Mouse (Mus musculus) B cell, adult 2 months (primary cell): Measurements from ENCODE around the gene Plekhg5.

Experiments
- DNase-seq, 2 experiments: peaks; one replicate each; pipeline ENCODE4 v3.0.0; 2022

The Plekhg5 gene

DNA sequence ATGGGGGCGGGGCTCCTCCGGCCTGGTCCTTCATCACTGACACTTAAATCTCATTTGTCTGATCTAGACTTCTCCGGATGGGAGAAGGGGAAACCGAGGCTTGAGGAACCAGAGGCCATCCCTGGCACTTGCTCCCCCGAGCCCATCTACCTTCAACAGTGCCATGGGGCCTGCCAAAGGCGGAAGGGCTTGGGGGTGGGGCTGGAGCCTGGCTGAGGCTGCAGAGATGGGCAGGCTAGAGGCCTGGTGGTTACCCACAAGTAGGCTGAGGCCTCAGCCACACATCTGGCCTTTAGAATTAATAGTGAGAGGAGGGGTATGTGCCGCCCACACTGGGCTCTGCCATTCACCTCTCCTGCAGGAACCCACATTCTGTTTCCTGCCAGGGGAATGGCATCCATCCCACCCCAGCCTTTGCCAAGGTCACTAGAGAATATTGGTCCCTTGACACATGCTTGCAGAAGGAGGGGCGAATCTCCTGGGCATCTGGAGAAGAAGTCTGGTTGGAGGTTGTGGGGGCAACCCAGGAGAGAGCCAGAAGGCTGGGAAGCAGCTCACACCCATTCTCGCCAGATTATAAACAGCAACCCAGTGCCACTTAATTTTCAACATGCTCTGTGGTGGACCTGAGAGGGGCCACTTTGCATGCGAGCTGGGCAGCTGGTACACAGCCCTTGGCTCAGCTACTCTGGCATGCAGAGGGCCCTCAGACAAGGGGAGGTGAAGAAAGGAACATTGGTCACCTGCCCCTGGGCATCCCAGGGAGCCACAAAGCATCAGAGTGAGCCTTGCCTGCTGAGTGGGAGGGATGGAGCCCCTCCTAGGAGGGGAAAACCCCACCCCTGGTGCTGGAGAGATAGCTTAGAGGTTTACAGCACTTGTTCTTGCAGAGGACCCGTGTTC lies 1.6 kb upstream of the Plekhg5 start:
- no peak for DNase-seq

DNA sequence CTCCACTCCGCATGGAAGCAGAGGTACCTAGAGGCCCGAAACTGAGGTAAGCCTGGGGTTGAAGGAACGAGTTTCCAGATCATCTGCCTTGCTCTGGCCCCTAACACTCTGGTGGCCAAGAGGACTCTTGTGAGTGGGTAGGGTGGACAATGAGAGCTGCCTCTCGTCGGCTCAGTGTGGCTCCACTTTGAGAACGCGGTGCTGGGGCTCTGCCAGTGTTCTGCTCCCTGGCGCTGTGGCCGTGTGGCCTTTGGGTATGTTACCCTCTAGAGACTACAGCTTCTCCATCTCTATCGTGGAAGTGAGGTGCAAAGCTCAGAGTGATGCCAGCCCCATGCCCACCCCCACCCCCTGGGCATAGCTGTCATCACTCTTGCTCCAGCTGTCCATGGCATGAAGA lies 357 bp downstream of the Plekhg5 start:
- no peak for DNase-seq

DNA sequence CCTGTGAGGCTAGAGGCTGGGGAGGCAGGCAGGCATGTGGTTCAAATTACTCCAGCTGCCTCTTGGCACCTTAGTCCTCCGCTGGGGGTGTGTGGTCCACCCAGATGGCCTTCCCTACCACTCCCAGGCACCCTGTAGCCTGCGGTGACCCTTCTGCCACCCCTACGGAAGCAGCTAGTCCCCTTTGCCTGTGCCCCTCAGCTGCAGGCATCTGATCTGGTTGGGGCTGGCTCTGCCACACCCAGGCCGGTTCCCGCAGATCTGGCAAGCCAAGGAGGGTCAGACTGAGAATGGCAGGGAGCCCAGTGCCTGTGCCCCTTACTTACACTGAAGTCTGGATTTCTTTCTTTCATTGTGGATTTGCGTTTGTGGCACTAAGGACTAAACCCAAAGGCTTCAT lies 1.4 kb downstream of the Plekhg5 start:
- DNase-seq: no peak

DNA sequence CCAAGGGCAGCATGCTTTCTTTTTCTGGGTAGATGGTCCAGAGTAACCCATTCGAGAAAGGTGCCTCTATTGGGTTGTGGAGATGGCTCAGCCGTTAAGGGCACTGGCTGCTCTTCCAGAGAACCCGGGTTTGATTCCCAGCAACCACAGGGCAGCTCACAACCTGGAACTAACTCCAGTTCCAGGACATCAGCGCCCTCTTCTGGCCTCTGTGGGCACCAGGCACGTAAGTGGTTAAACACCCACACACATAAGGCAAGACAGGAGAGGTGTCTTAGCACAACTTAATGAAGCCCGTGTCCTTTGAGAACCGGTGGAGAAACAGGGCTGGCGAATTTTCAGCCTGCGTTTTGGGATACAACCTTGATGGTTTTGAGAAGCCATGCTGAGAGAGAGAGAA lies 2.2 kb downstream of the Plekhg5 start:
- DNase-seq: no peak

DNA sequence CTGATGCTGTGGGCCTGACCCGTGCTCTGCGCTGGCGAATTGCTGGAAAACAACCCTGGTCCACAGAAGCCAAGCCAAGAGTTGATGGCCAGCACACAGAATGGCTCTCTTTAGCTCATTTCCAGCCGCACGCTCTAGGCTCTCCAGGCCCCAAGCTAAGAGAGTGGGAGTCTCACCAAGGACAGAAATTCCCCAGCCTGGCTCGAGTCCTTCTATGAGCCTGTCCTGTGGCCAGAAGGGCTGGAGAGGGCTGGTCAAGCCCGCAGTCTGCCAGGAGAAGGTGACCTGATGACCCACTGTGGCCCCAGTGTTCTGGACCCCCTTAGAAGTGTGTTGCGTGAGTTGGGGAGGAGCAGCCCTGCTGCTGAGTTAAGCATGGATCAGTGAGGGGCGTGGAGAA lies 4.9 kb downstream of the Plekhg5 start:
- DNase-seq: no peak

DNA sequence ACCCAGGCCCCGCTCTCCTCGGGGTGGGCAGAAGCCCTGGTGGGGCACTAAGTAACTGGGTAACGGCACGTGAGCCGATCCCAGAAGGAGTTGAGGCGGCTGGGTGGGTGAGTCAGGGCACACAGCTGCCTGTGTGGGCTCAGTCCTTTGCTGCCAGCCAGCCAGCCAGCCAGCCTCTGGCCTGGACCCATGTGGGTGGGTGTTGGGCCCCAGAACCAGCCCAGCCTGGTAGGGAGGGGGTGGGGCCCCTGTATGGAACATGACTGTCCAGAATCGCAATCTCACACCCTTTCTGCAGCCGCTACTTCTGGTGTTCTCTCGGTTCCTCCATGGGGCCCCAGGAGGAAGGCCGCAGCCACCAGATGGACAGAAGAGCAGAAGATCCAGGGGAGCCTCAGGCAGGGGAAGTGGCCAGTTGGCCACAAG lies 5.8 kb downstream of the Plekhg5 start:
- DNase-seq: no peak

DNA sequence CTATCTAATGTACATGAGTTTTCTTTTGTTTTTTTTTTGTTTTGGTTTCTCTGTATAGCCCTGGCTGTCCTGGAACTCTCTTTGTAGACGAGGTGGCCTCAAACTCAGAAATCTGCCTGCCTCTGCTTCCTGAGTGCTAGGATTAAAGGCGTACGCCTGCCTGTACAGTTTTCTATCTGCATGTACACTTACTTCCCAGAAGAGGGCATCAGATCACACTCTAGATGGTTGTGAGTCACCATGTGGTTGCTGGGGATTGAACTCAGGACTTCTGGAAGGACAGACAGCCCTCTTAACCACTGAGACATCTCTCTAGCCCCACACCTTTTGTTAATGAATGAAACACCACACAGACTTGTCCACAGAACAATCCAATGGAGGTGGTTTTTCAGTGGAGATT lies 7.0 kb downstream of the Plekhg5 start:
- no peak for DNase-seq

DNA sequence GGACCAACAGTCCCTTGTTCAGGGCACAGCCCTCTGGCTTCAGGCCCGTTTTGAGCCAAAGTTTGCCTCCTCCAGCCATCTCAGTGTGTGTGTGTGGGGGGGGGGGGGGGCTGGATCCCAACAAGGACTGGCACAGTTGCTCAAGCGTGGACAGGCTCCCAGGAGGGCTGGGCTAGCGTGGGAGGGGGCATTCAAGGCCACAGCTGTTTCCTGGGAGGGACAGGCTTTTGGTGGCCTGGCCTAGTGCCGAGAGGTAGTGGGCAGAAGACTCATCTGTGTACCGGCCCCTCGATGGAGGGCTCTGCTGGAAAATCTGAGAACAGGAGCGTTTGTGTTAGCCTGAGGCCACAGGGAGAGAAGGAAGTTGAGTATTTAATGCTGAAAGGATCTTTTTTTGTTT lies 7.6 kb downstream of the Plekhg5 start:
- DNase-seq: no peak

DNA sequence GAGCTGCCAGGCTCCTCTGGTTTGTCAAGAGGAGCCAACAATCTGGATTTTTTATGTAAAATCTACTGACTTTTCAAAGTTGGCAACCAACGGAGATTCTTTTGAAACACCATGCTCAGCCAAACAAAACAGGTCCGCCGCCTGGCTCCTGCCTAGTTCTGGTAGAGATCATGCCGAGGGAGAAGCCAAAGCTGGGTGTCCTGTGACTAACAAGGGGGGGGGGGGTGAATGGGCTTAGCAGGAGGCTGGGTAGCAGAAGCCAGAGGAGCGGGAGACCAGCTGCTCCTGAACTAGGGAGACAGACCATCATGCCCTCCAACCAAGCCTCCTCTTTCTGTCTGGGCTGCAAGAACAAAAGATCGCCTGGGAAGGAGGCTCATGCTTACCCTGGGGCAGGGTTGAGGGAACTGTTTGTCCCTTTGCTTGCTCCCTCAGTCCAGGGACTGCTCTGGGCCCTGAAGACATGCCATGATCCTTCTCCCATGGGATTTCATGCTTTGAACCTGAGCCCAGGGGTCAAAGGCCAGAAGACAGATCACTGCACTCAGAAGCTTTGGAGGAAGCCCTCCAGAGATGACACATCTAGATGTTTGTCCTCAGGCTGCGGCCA lies 11.4 kb downstream of the Plekhg5 start:
- no peak for DNase-seq

DNA sequence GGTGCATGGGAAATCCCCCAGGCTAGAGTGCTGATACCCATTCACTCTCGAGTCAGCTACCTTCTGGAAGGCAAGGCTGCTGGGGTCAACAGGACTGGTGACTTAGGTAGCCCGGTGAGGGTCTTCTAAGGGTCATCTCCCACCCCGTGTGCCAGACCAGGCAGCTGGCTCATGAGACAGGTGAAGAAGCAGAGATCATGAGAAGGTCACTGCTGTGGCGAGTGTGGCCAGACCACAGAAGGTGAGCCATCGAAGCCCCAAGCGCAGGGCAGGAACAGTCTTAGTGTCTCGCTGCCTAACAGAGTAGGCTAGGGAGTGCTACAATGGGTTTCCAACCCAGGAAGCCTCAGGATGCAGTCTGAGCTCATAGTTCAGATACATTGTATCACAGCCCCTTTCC lies 12.3 kb downstream of the Plekhg5 start:
- DNase-seq: no peak

DNA sequence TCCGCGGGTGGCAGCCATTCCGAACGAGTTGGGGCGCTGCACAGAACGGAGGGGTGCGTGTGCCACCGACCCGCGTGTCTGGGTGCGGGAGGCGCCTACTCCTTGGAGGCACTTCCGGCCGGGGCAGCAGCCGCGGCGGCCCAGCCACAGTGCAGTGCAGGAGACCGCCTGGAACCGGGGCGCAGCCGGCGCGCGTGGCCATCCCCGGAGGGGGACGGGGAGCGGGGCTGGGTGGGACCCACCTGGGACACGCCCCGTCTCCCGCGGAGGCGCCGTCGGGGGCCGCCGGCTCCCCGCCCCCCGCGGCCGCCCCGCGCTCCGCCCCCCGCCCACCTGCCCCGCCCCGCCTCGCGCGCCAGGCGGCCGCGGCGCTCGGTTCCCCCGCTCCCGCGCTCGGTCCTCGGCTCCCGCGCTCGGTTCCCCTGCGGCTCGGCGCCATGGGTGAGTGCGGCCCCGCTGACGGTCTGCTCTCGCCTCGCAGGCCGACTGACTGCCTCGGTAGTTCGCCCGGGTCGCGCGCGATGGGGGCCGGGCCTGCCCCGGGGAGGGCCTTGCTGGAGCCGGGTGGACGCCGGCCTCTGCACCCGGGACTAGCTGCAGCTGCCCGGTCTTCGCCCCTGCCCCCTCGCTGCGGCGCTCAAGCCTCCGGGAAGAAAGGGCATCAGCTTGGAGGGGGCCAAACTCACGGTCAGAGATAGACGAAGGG lies 14.4 kb downstream of the Plekhg5 start:
- DNase-seq: peak; percentile 24 to 31

DNA sequence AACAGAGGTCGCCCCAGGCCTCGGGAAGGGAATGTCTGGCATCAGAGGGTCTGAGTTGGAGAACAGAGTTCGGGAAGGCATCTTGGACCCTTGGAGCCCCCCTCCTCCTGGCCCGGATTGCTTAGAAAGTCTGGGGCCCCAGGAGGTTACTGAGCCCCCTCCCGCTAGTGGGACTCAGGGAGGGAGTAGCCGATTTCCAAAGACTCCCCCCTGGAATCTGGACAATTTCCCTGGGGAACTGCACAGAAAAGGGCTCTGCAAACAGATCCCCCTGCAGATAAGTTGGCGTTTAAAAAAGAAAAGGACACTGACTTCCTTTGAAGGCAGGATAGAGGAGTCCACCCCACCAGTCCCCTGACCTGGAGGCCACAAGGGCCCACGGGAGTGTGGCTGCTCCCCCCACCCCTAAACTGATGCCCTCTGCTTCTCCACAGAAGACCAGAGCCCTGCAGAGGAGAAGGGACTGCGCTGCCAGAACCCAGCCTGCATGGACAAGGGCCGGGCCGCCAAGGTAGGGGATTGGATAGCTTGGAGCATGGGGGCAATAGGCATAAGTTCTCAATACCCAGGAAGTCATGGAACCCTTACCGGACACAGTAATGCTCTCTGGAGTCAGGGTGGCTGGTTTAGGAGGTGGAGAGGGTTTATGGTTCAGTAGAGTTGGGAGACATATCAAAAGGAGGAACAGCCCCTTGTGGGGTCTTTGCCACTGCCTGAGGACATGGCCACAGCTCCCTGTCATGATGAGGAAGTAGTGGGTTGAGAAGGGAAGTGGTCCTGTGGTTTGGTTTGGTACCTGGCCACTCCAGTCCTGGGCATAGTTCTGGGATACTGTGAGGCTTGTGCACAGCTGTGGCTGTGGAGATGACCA lies 15.1 kb downstream of the Plekhg5 start:
- peak; percentile 14 to 19 for DNase-seq

DNA sequence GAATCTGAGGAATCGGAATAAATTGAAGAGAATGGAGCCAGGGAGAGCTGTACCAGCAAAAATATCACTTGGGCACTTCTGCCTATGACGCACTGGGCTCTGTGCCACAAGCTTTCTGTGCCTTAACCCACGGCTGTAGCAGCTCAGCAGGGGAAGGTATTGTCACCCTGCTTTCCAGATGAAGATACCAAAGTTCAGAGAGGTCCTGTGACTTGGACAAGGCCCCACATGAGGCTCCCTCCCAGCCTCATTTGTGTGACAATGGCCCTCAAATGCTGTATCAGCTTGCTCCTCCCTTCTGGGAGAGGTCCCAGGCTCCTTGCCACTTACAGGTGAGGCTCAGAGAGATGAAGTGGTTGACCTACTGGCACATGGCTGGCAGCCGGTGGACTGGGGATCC lies 15.8 kb downstream of the Plekhg5 start:
- no peak for DNase-seq

DNA sequence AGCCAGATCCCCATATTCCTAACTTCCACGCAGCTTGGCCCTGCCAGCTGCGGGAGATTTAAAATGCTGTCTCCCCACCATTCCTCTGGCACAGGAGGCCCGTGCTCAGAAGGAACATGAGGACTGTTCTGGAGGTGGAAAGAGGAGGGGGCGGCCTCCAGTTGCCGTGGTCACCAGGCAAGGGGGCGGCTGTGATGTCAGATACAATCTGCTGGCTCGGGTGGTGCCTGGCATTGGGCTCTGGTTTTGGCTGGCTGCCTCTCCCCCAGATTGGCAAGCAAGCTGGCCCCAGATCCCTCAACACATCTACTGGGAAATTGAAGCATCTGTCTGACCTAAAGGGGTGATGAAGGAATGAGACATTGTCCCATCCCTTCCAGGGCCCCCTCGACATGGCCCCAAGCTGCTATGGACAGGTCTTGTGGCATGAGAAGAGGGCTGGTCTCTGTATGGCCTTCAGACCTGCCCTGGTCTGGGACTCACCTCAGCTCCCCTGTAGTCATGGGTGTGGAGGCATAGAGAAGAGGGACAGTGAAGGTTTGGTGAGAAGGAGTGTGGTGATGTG lies 16.3 kb downstream of the Plekhg5 start:
- no peak for DNase-seq

DNA sequence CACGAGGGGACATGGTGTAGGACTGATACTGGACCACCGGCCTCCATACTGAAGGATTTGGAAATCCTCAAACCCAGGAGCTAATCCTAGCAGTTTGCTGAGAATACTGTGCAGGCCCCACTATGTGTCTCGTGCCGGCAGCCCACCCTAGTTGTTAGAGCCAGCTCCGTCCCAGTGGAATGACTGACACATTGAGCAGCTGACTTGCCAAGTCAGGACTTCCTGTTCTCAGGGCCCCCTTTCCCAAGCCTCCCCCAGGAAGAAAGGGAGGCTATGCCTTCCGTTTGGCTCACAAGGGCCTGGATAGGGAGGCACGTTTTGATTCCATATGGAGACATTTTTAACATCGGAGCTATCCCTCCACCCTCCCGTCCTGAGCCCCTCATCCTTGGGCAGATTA lies 17.9 kb downstream of the Plekhg5 start:
- no peak for DNase-seq

DNA sequence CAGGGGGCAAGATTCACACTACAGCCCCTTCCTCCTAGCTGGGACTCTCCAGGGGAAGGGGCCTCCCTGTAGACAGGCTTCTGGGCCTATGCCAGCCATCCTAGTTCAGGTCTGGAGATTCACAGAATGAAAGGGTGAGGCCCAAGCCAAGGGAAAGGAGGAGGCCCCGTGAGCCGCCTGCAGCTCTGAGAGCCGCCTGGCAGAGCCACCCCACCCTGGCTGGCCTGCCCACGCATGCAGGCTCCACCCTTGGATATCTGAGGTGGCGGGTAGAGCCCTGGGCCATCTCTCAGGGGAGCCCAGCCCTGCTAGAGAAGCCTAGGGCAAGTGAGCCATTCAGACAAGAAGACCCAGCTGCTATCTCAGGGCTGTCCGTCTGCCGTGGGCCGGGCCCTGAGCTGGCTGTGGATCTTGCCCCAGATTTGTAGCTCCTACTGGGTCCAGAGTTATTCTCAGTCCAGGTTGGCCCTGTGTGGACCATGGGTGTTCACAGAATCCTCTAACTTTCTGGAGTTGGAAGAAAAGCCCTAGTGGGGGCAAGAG lies 20.5 kb downstream of the Plekhg5 start:
- no peak for DNase-seq

DNA sequence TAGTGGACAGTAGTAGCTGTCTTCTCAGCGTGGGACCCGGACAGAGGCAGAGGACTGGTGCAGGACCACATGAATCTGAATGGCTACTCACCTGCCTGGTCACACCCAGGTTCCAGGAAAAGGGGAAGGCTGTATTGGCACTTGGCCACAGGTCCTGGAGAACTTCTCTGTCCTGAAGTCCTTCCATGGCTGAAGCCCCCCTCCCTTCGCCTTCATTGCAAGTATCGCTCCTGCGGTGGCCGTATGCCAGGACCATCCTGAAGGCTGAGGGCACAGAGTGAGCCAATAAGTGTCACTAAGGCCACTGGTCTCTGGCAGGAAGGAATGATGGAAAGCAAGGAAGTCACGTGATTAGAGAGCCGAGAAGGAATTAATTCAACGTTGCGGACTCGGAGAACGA lies 21.9 kb downstream of the Plekhg5 start:
- no peak for DNase-seq

DNA sequence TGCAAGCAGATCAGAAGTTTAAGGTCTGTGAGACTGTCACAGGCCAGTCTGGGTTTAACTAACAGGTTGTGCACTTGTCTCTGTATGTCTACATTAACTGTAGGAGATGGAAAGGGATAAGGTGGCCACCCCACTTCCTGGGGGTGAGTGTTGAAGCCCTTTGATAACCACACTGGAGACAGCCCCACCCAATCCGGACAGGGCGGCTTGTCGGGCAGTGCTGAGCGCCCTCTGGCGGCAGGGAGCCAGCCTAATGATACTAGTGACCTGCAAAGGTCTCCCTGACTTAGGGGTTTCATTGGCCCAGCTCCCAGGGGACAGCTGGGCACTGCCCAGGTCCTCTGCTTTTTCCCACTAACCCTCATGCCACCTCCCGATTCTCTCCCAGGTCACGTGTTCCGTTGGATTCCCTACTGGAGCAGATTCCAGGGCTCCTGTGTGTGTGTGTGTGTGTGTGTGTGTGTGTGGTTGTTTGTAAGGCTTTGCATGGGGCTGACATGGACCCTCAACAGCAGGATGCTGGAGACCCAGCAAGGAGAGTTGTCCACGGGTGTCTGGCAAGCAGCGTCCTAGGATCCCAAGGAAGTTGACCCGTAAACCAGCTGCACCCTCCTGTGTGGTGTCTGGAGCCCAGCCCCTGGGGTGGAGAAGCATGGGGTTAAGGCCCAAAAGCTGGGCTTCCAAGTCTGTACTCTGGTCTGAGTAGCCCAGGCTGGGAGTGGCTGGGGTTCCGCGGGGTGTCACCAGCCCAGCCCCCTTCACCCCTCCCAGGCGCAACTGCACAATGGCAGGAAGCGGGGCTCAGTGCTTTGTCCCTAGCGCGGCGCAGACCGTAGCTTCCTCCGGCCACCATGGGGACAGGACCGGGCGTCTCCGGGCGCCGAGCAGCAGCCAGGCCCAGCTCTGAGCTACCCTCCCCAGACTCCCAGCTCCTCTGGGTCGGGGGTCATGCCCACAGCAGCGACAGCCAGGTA lies 23.9 kb downstream of the Plekhg5 start:
- peak; percentile 86 to 88 for DNase-seq

DNA sequence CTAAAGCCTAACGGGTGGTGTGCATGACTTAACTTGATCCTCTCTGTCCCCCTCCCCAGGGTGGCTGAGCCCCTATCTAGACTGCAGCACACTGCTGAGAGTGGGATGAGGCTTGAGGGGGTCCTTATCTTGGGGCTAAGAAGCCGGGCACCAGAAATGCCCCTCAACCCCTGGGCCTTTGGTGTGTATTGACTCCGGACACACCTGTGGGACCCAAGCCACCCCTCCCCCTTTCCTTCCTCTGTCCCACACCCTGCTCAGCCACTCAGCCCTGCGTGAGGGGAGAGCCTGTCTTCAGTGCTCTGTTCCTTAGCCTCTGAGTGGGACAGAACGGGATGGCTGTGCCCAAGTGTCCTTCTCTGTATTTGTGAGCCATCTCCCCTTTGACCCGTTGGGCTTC lies 24.6 kb downstream of the Plekhg5 start:
- no peak for DNase-seq

DNA sequence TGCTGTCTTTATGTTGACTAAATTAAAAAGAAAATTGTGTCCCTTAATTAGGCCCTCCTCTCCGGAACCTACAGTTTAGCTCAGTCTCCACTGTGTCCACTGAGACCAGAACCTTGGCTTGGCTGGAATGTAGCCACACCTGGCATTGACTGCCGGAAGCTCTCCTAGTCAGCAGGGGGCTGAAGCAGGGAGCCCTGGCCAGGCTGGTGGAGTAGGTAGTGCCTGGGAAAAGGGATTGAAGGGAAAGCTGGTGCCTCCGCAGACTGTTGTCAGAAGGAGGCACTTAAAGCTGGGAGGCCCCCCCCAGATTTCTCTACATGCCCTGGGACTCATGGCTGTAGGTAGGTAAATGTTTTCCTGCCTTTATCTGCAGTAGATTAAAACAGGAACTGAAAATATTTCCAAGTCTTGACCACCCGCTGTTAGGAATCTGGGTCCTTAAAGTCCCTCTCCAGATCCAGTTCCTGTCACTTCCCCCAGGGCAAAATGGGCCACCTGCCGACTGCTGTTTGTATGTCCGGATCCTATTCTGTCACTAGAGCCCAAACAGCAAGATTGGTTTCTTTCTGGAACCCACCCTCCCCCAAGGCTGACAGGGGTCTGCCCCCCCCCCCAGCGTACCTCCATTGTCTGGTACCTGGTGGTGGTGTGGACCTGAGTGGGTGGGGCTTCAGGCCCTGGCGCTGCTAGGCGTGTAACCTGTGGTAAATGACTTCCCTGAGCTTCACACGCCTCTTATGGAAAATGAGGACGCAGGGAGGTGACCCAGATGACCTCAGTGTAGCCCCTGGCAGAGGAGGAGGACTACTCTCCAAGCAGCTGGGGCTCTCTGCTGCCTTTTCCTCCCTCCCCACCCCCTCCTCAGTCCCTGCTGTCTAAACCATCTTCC lies 25.9 kb downstream of the Plekhg5 start:
- DNase-seq: no peak
